Mouse (Mus musculus) kidney, embryonic 16.5 days (tissue): ENCODE data around the gene Fcf1. TPM values are rescaled to one million over a fixed set of nuclear protein-coding genes. Genes with fewer than 3 reads are reported as not detected.

Experiments
- ATAC-seq: fragments of 200-750 bp; cut with Nextera tagmentation; 2 replicates; pipeline ENCODE4 v1.8.0; 2017; ENCODE audit warnings: moderate TSS enrichment; ENCODE audit not compliant: low FRiP score, low TSS enrichment
- H3K27ac ChIP-seq: fragments of 300-500 bp; sonication (generic); 2 replicates; pipeline ENCODE4 v1.5.1; 2014; ENCODE audit warnings: low read length
- H3K27me3 ChIP-seq: fragments of 300-500 bp; sonication (generic); 2 replicates; pipeline ENCODE4 v1.6.1; 2014; ENCODE audit warnings: low read length, control low read depth, mixed read lengths; ENCODE audit not compliant: insufficient read depth
- H3K36me3 ChIP-seq: fragments of 300-500 bp; sonication (generic); 2 replicates; pipeline ENCODE4 v1.6.1; 2014; ENCODE audit warnings: low read length, control low read depth, mixed read lengths; ENCODE audit not compliant: insufficient read depth
- H3K4me1 ChIP-seq: fragments of 300-500 bp; sonication (generic); 2 replicates; pipeline ENCODE4 v1.6.1; 2014; ENCODE audit warnings: low read length, control low read depth, mixed read lengths; ENCODE audit not compliant: insufficient read depth
- H3K4me2 ChIP-seq: fragments of 300-500 bp; sonication (generic); replicated peaks from 2 replicates; pipeline ENCODE4 v1.6.1; 2014; ENCODE audit warnings: low read depth, low read length
- H3K4me3 ChIP-seq: fragments of 300-500 bp; sonication (generic); 2 replicates; pipeline ENCODE4 v1.5.1; 2014; ENCODE audit warnings: mild to moderate bottlenecking, low read length
- H3K9ac ChIP-seq: fragments of 300-500 bp; sonication (generic); replicated peaks from 2 replicates; pipeline ENCODE4 v1.6.1; 2014; ENCODE audit warnings: low read length
- H3K9me3 ChIP-seq: fragments of 300-500 bp; sonication (generic); 2 replicates; pipeline ENCODE4 v1.6.1; 2016; ENCODE audit warnings: low read length, control low read depth
- WGBS: fragments of 180-500 bp; shearing (Covaris S2); extraction: QIAGEN DNeasy Blood & Tissue Kit; methylation state at CpG from one replicate; pipeline ENCODE4 v1.1.7; 2014; 5-methylcytosine and 5-hydroxymethylcytosine counted together
- polyA plus RNA-seq: library from polyadenylated mRNA; unstranded; fragments of >200 nt; fragmentation: Nextera tagmentation; extraction: Ambion mirVana; gene quantifications from 2 replicates; pipeline ENCODE4 v1.2.1, GENCODE M21; 2015

Fcf1 gene
- polyA plus RNA-seq, 1 experiment from 2014 or later, result 135 TPM

DNA sequence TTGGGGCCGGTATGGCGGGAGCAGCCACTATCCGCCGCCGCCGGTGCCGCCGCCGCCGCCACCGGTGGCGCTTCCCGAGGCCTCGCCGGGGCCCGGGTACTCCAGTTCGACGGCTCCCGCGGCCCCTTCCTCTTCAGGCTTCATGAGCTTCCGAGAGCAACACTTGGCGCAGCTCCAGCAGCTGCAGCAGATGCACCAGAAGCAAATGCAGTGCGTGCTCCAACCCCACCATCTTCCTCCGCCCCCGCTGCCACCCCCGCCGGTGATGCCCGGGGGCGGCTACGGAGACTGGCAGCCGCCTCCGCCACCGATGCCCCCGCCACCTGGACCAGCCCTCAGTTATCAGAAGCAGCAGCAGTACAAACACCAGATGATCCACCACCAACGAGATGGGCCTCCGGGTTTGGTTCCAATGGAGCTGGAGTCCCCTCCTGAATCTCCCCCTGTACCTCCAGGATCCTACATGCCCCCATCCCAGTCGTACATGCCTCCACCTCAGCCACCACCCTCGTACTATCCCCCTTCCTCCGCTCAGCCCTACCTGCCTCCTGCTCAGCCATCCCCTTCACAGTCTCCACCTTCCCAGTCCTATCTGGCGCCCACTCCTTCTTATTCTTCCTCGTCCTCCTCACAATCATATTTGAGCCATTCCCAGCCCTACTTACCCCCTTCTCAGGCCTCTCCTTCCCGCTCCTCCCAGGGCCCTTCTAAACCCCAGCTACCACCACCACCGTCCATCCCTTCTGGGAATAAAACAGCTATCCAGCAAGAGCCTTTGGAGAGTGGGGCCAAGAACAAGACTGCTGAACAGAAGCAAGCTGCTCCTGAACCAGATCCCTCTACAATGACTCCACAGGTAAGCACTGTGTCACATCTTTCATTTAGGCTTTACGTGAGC lies 26.1 kb downstream of the Fcf1 start:
- ATAC-seq, result peak; percentile 78
- Histone ChIP-seq H3K4me2 (peak overlapping the region; percentile 96), H3K27me3 (no peaks in the 10 kb centered on the region), H3K4me1 (peaks cover 19% of the 10 kb centered on the region), H3K9me3 (no peaks in the 10 kb centered on the region; the same call in 1 of the 2 replicates), H3K36me3 (no peaks in the 10 kb centered on the region), H3K27ac (peak overlapping the region; percentile 79), H3K9ac (peak overlapping the region; percentile 97), H3K4me3 (peak overlapping the region; percentile 99)
- WGBS, result under 1% methylated on average over 44 of the region's 44 CpGs

DNA sequence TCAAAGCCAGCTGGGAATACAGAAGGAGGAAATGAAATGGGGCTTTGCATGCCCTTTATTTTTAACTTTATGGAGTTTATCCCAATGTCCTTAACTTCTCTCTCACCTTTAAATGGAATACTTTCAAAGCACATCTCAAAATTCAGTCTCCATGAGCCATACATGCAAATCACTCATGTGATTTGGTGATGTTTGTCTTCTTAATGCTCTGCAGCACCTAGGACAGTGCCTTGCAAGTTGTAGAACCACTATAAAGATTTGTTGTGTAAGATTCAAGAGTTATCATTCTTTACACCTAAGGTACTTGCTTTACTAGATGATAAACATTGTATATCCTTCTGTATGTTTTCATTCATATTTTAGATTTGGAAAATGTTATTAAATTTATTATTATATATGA lies 28.4 kb downstream of the Fcf1 start:
- no peak for ATAC-seq
- H3K9ac ChIP-seq, result 0 out of 2 replicates have a peak overlapping the region, but pooled peaks have one; percentile 19
- H3K27ac ChIP-seq, result no peak overlapping the region
- H3K4me3 ChIP-seq, result peak overlapping the region; percentile 99; the same call in 1 of the 2 replicates
- H3K4me2 ChIP-seq, result peak overlapping the region; percentile 96
- H3K9me3 ChIP-seq, result peaks cover 6% of the 10 kb centered on the region; the same call in 1 of the 2 replicates
- H3K27me3 ChIP-seq, result no peaks in the 10 kb centered on the region
- 0 out of 2 replicates have a peak, but pooled peaks cover 3% of the 10 kb centered on the region for H3K36me3 ChIP-seq
- H3K4me1 ChIP-seq, result peaks cover 19% of the 10 kb centered on the region

DNA sequence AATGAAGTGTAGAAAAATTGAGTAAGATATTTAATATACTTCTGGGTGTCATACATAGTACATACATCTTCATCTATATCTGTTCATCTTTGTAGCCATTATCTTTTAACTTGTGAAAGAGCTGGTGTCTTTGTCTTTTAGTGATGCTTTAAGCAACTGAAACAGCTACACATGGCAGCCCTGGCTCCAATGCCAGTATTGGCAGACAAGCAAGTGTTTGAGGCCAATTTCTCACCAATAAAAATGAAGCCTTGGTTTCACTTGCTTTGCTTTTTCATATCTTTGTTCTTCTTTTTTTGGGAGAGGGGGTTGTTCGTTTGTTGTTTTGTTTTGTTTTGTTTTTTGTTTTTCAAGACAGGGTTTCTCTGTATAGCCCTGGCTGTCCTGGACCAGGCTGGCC lies 35.5 kb downstream of the Fcf1 start:
- H3K9ac ChIP-seq, result no peak overlapping the region
- no peaks in the 10 kb centered on the region for H3K27me3 ChIP-seq
- H3K4me1 ChIP-seq, result no peaks in the 10 kb centered on the region
- no peak overlapping the region for H3K4me2 ChIP-seq
- no peak overlapping the region for H3K27ac ChIP-seq
- 97% methylated on average over 1 of the region's 1 CpGs for WGBS
- H3K9me3 ChIP-seq, result peaks cover 9% of the 10 kb centered on the region
- ATAC-seq, result no peak
- no peak overlapping the region for H3K4me3 ChIP-seq
- H3K36me3 ChIP-seq, result peaks cover 16% of the 10 kb centered on the region

DNA sequence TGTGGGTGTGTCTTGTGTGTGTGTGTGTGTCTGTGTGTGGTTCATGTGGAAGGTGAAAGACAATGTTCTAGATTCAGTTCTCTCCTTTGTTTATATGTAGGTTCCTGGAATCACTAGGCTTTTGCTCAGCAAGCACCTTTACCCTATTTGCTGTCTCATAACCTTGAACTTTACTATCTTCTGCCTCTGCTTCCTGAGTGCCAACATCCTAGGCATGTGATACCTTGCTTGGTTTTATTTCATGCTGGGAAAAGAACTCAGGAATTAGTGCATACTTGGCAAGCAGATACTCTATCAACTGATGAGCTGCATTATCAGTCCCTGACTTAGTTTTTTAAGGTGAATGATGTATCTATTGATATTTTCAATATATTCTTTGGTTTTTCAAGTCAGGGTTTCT lies 36.3 kb downstream of the Fcf1 start:
- H3K4me2 ChIP-seq, result no peak overlapping the region
- H3K4me1 ChIP-seq, result no peaks in the 10 kb centered on the region
- ATAC-seq, result no peak
- no peak overlapping the region for H3K9ac ChIP-seq
- peaks cover 23% of the 10 kb centered on the region for H3K36me3 ChIP-seq
- peaks cover 16% of the 10 kb centered on the region for H3K9me3 ChIP-seq
- no peak overlapping the region for H3K27ac ChIP-seq
- H3K4me3 ChIP-seq, result no peak overlapping the region
- no peaks in the 10 kb centered on the region for H3K27me3 ChIP-seq

DNA sequence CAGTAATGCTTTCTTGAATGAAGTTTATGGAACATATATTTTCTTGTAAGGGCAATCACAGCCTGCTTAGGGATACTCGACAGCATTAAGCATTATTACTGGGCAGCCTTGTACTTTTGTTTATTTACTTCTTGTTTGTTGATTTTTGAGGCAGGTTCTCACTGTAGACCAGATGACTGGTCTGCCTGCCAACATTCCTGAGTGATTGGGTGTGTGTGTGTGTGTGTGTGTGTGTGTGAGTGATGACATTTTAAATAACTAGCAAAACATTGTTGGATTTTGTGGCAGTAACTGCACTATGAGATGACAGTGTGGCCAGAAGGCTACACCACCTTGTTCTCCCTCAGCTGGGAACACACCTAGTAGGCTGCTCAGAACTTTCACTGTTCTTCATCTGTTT lies 39.1 kb downstream of the Fcf1 start:
- no peak for ATAC-seq
- Histone ChIP-seq H3K9ac (no peak overlapping the region), H3K36me3 (peaks cover 39% of the 10 kb centered on the region), H3K27me3 (no peaks in the 10 kb centered on the region), H3K4me1 (no peaks in the 10 kb centered on the region), H3K4me2 (no peak overlapping the region), H3K9me3 (peaks cover 11% of the 10 kb centered on the region), H3K27ac (no peak overlapping the region), H3K4me3 (no peak overlapping the region)
- 79% methylated on average over 1 of the region's 1 CpGs for WGBS

DNA sequence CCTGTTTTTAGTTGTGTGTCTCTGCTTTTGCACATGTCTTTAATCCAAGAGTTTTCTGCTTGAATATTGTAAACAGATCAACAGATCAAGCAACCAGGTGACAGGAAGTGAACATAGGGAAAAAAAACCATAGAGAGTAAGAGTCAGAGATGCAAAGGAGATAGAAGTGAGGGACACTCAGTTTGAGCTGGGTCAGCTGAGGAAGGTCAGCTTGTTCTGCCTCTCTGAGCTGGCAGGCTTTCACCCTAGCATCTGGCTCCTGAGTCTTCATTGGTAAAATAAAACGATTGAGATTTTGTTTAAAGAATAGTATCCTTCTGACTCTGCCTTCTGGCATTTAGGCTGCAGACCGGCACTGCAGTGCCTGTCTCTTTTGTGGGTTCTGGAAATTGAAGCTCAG lies 39.8 kb downstream of the Fcf1 start:
- Histone ChIP-seq H3K36me3 (peaks cover 40% of the 10 kb centered on the region), H3K4me2 (no peak overlapping the region), H3K27ac (no peak overlapping the region), H3K4me3 (no peak overlapping the region), H3K9ac (no peak overlapping the region), H3K4me1 (no peaks in the 10 kb centered on the region), H3K27me3 (no peaks in the 10 kb centered on the region), H3K9me3 (peaks cover 11% of the 10 kb centered on the region)
- no peak for ATAC-seq
- WGBS, result 90% methylated on average over 2 of the region's 2 CpGs

- Histone ChIP-seq H3K9me3 (peaks cover 11% of the 10 kb centered on the region), H3K4me3 (no peak overlapping the region), H3K4me2 (no peak overlapping the region), H3K4me1 (no peaks in the 10 kb centered on the region), H3K27ac (no peak overlapping the region), H3K36me3 (peaks cover 46% of the 10 kb centered on the region), H3K9ac (no peak overlapping the region), H3K27me3 (no peaks in the 10 kb centered on the region)
- 95% methylated on average over 2 of the region's 2 CpGs for WGBS
- ATAC-seq, result no peak
Measured at GRCm38 (mm10) chr12:85012185-85012584, 41.5 kb downstream of the Fcf1 start.

- WGBS, result 92% methylated on average over 1 of the region's 1 CpGs
Measured at GRCm38 (mm10) chr12:85022071-85022470, 51.4 kb downstream of the Fcf1 start.

GRCm38 (mm10) chr12:85032710-85033109 lies 62.0 kb downstream of the Fcf1 start:
- Histone ChIP-seq H3K9ac (no peak overlapping the region), H3K4me3 (no peak overlapping the region), H3K36me3 (peaks cover 34% of the 10 kb centered on the region), H3K4me1 (no peaks in the 10 kb centered on the region), H3K27ac (no peak overlapping the region), H3K4me2 (no peak overlapping the region), H3K27me3 (no peaks in the 10 kb centered on the region), H3K9me3 (peaks cover 8% of the 10 kb centered on the region; the same call in 1 of the 2 replicates)
- no peak for ATAC-seq
- 96% methylated on average over 2 of the region's 2 CpGs for WGBS

More at GRCm38 (mm10) chr12:85022071-85022470, 51.4 kb downstream of the Fcf1 start:
- Histone ChIP-seq H3K4me1 (0 out of 2 replicates have a peak, but pooled peaks cover 3% of the 10 kb centered on the region), H3K27me3 (no peaks in the 10 kb centered on the region), H3K4me3 (no peak overlapping the region), H3K9me3 (no peaks in the 10 kb centered on the region), H3K36me3 (peaks cover 4% of the 10 kb centered on the region; the same call in 1 of the 2 replicates), H3K9ac (no peak overlapping the region), H3K4me2 (no peak overlapping the region), H3K27ac (no peak overlapping the region)
- ATAC-seq, result no peak
